Mouse (Mus musculus) limb, embryonic 11.5 days (tissue): Measurements from ENCODE around the gene Eif2s2. TPM values are rescaled to one million over a fixed set of nuclear protein-coding genes. Genes with fewer than 3 reads are reported as not detected.
"Not testable (repeated sequence)": the region's sequence is repeated elsewhere in the genome, so short reads cannot be mapped to it uniquely, and the experiment has no call there.

ENCODE experiments used
- ATAC-seq: fragments of 200-750 bp; cut with Nextera tagmentation; 2 replicates; pipeline ENCODE4 v1.8.0; 2017; ENCODE audit warnings: low read depth; ENCODE audit not compliant: insufficient number of reproducible peaks, low FRiP score, low TSS enrichment
- DNase-seq: peaks from one replicate; pipeline ENCODE4 v3.0.0-alpha.2; 2015; ENCODE audit warnings: low spot score
- H3K27ac ChIP-seq: fragments of 300-500 bp; sonication (generic); replicated peaks from 2 replicates; pipeline ENCODE4 v1.5.1; 2014; ENCODE audit warnings: low read depth, mild to moderate bottlenecking, low read length
- H3K27me3 ChIP-seq: fragments of 300-500 bp; sonication (generic); 2 replicates; pipeline ENCODE4 v1.6.1; 2014; ENCODE audit warnings: mild to moderate bottlenecking, low read length, mixed read lengths; ENCODE audit not compliant: control insufficient read depth, insufficient read depth
- H3K36me3 ChIP-seq: fragments of 300-500 bp; sonication (generic); 2 replicates; pipeline ENCODE4 v1.6.1; 2014; ENCODE audit warnings: mild to moderate bottlenecking, low read length, moderate library complexity, mixed read lengths; ENCODE audit not compliant: control insufficient read depth, insufficient read depth
- H3K4me1 ChIP-seq: fragments of 300-500 bp; sonication (generic); 2 replicates; pipeline ENCODE4 v1.6.1; 2014; ENCODE audit warnings: low read length, mixed read lengths; ENCODE audit not compliant: control insufficient read depth, insufficient read depth
- H3K4me2 ChIP-seq: fragments of 300-500 bp; sonication (generic); 2 replicates; pipeline ENCODE4 v1.6.1; 2014; ENCODE audit warnings: low read depth, mild to moderate bottlenecking, moderate library complexity; ENCODE audit not compliant: severe bottlenecking
- H3K4me3 ChIP-seq: fragments of 300-500 bp; sonication (generic); 2 replicates; pipeline ENCODE4 v1.5.1; 2014; ENCODE audit warnings: low read depth, low read length
- H3K9ac ChIP-seq: fragments of 300-500 bp; sonication (generic); 2 replicates; pipeline ENCODE4 v1.6.1; 2014; ENCODE audit warnings: mild to moderate bottlenecking, low read length
- H3K9me3 ChIP-seq: fragments of 300-500 bp; sonication (generic); 2 replicates; pipeline ENCODE4 v1.6.1; 2016; ENCODE audit warnings: low read length; ENCODE audit not compliant: control insufficient read depth
- WGBS: fragments of 180-500 bp; shearing (Covaris S2); extraction: QIAGEN DNeasy Blood & Tissue Kit; methylation state at CpG from one replicate; pipeline ENCODE4 v1.1.7; 2014; 5-methylcytosine and 5-hydroxymethylcytosine counted together
- polyA plus RNA-seq: library from polyadenylated mRNA; unstranded; fragments of >200 nt; fragmentation: Nextera tagmentation; extraction: Ambion mirVana; gene quantifications from 2 replicates; pipeline ENCODE4 v1.2.1, GENCODE M21; 2014

Eif2s2 gene
- polyA plus RNA-seq, 1 experiment from 2014 or later: 152 TPM

- Histone ChIP-seq H3K27ac (no peak overlapping the region), H3K9ac (no peak overlapping the region), H3K4me2 (no peak overlapping the region), H3K36me3 (no peaks in the 10 kb centered on the region), H3K9me3 (no peaks in the 10 kb centered on the region), H3K4me1 (no peaks in the 10 kb centered on the region), H3K4me3 (no peak overlapping the region), H3K27me3 (no peaks in the 10 kb centered on the region)
- WGBS: 60% methylated on average over 2 of the region's 2 CpGs
- DNase-seq (no peak), ATAC-seq (no peak)
Observed at GRCm38 (mm10) chr2:154905796-154906195, 13.1 kb upstream of the Eif2s2 start.

GRCm38 (mm10) chr2:154902111-154902510 is 9.4 kb upstream of the Eif2s2 start:
- DNase-seq (no peak), ATAC-seq (no peak)
- H3K27ac ChIP-seq: no peak overlapping the region
- H3K4me3 ChIP-seq: no peak overlapping the region
- no peaks in the 10 kb centered on the region for H3K9me3 ChIP-seq
- no peaks in the 10 kb centered on the region for H3K4me1 ChIP-seq
- no peak overlapping the region for H3K9ac ChIP-seq
- 87% methylated on average over 3 of the region's 3 CpGs for WGBS
- no peaks in the 10 kb centered on the region for H3K27me3 ChIP-seq
- no peak overlapping the region for H3K4me2 ChIP-seq
- H3K36me3 ChIP-seq: no peaks in the 10 kb centered on the region

GRCm38 (mm10) chr2:154899412-154899811 is 6.7 kb upstream of the Eif2s2 start:
- DNase-seq, H3K4me2 ChIP-seq, H3K4me1 ChIP-seq, H3K36me3 ChIP-seq, H3K4me3 ChIP-seq, H3K9ac ChIP-seq, H3K27ac ChIP-seq, H3K9me3 ChIP-seq, ATAC-seq, H3K27me3 ChIP-seq: not testable (repeated sequence)
- WGBS: 86% methylated on average over 4 of the region's 4 CpGs

- not testable (repeated sequence) for H3K27me3 ChIP-seq, H3K9me3 ChIP-seq, H3K36me3 ChIP-seq, H3K4me3 ChIP-seq, H3K27ac ChIP-seq, H3K4me2 ChIP-seq, H3K9ac ChIP-seq, H3K4me1 ChIP-seq, ATAC-seq
- peak; percentile 5 for DNase-seq
- 90% methylated on average over 8 of the region's 8 CpGs for WGBS
Observed at GRCm38 (mm10) chr2:154899004-154899403, 6.3 kb upstream of the Eif2s2 start.

GRCm38 (mm10) chr2:154893548-154893947 is 813 bp upstream of the Eif2s2 start:
- WGBS: 64% methylated on average over 4 of the region's 4 CpGs
- H3K9ac ChIP-seq: no peak overlapping the region
- H3K27me3 ChIP-seq: no peaks in the 10 kb centered on the region
- H3K9me3 ChIP-seq: no peaks in the 10 kb centered on the region
- no peak overlapping the region for H3K4me2 ChIP-seq
- H3K4me1 ChIP-seq: no peaks in the 10 kb centered on the region
- DNase-seq (peak; percentile 19), ATAC-seq (no peak)
- no peak overlapping the region for H3K4me3 ChIP-seq
- H3K27ac ChIP-seq: no peak overlapping the region
- H3K36me3 ChIP-seq: no peaks in the 10 kb centered on the region

- H3K36me3 ChIP-seq: no peaks in the 10 kb centered on the region
- H3K4me1 ChIP-seq: no peaks in the 10 kb centered on the region
- peak overlapping the region; percentile 93; the same call in 1 of the 2 replicates for H3K9ac ChIP-seq
- peak overlapping the region; percentile 52 for H3K4me2 ChIP-seq
- ATAC-seq (no peak; the same call in 1 of the 2 replicates), DNase-seq (no peak)
- H3K4me3 ChIP-seq: peak overlapping the region; percentile 98
- 13% methylated on average over 12 of the region's 12 CpGs for WGBS
- no peaks in the 10 kb centered on the region for H3K27me3 ChIP-seq
- H3K27ac ChIP-seq: no peak overlapping the region
- no peaks in the 10 kb centered on the region for H3K9me3 ChIP-seq
Observed at GRCm38 (mm10) chr2:154893045-154893385, 280 bp upstream of the Eif2s2 start.

- Histone ChIP-seq H3K4me1 (no peaks in the 10 kb centered on the region), H3K27ac (no peak overlapping the region), H3K36me3 (peaks cover 3% of the 10 kb centered on the region; the same call in 1 of the 2 replicates), H3K4me2 (peak overlapping the region; percentile 66), H3K9me3 (no peaks in the 10 kb centered on the region), H3K4me3 (peak overlapping the region; percentile 98), H3K9ac (peak overlapping the region; percentile 93), H3K27me3 (no peaks in the 10 kb centered on the region)
- peak; percentile 20 for DNase-seq
- ATAC-seq: no peak
- 10% methylated on average over 2 of the region's 2 CpGs for WGBS
Observed at GRCm38 (mm10) chr2:154891585-154891984, 1.1 kb downstream of the Eif2s2 start.

GRCm38 (mm10) chr2:154876621-154877020 is 16.1 kb downstream of the Eif2s2 start:
- H3K9ac ChIP-seq: no peak overlapping the region
- 91% methylated on average over 2 of the region's 2 CpGs for WGBS
- no peak overlapping the region for H3K27ac ChIP-seq
- peak; percentile 14 for DNase-seq
- H3K27me3 ChIP-seq: no peaks in the 10 kb centered on the region
- no peaks in the 10 kb centered on the region for H3K9me3 ChIP-seq
- no peak overlapping the region for H3K4me3 ChIP-seq
- no peaks in the 10 kb centered on the region for H3K4me1 ChIP-seq
- no peak for ATAC-seq
- no peak overlapping the region for H3K4me2 ChIP-seq
- H3K36me3 ChIP-seq: peaks cover 21% of the 10 kb centered on the region

GRCm38 (mm10) chr2:154869954-154870641 is 22.6 kb downstream of the Eif2s2 start:
- DNase-seq (no peak), ATAC-seq (no peak)
- Histone ChIP-seq H3K4me1 (no peaks in the 10 kb centered on the region), H3K9me3 (no peaks in the 10 kb centered on the region), H3K9ac (no peak overlapping the region), H3K4me3 (no peak overlapping the region), H3K27me3 (no peaks in the 10 kb centered on the region), H3K36me3 (peaks cover 33% of the 10 kb centered on the region), H3K4me2 (no peak overlapping the region), H3K27ac (no peak overlapping the region)
